Mouse (Mus musculus) lung, adult 18-20 months (tissue): ENCODE results near the gene Nradd.

ENCODE experiments used
- DNase-seq, 2 experiments: peaks; one replicate each; pipeline ENCODE4 v3.0.0; 2022; ENCODE audit warnings: mixed read lengths in 2 of 2

The Nradd gene

DNA sequence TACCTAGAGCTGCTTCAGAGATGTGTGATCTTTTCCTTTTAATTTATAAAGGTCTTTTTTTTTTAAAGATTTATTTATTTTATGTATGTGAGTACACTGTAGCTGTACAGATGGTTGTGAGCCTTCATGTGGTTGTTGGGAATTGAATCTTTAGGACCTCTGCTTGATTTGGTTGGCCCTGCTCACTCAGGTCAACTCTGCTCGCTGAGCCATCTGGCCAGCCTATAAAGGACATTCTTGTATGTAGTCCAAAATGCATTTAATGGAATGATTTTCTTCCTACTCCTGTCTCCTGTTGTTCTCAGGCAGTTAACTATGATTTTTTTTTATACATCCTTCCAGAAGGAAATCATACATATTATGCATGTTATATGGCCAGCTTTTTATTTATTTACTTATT, 40.7 kb downstream of the Nradd start:
- no peak for DNase-seq

DNA sequence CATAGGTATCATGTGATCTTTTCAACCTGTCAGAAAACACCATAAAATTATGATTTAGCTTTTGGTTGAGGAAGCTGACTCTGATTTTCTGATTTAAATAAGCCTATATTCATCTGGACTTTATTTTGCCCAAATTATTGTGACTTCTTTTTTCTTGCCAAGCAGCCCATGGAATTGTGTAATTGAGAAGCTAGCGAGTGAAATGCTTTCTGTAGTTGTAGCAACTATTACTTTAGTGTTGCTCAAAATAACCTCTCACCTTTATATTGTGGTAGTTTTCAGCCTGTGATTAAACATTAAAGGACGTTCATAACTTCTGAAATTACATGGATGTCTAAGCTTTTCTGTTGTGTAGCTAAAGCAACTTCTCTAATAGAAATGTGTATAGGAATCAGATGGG, 42.1 kb downstream of the Nradd start:
- no peak for DNase-seq
